Mouse (Mus musculus) monocyte, adult 5-6 weeks (primary cell): ENCODE results near the gene Nat14. TPM values are rescaled to one million over a fixed set of nuclear protein-coding genes. Genes with fewer than 3 reads are reported as not detected.

Experiments
- ATAC-seq: fragments of 153-309, 156-312 bp; replicated peaks from 2 replicates; pipeline ENCODE4 v1.8.0; 2017; ENCODE audit warnings: mild to moderate bottlenecking; ENCODE audit not compliant: low TSS enrichment, insufficient number of reproducible peaks, severe bottlenecking, poor library complexity, low FRiP score
- total RNA-seq: library from RNA; stranded (forward); fragments of 200-1000, 200-491, 200-594 nt; gene quantifications from 3 replicates; pipeline ENCODE4 v1.2.3, GENCODE M21; 2017

Gene Nat14
- total RNA-seq, 1 experiment from 2014 or later, result not detected

GRCm38 (mm10) chr7:4938456-4938855 is 16.6 kb downstream of the Nat14 start:
- peak; percentile 61; the same call in 1 of the 2 replicates for ATAC-seq

GRCm38 (mm10) chr7:4940068-4940479 is 18.2 kb downstream of the Nat14 start:
- ATAC-seq, result 0 out of 2 replicates have a peak, but pooled peaks have one; percentile 24

DNA sequence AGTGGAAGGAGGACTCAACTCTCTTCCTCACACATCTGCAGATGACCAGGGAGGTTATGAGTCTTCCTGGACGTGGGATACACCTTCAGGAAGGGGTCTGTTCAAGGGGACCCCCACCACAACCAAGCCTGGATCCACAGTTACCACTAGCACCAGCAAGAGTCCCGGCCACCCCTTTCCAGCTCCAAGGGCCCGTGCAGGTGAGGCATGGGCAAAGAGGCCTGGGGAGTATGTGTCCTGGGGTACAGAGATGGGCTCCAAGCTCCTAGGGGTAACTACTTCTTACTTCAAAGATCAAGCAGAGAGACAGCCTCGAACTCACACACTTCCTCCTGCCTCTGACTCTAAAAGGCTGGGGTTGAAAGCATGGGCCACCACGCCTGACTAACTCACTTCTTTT is 20.8 kb downstream of the Nat14 start:
- no peak for ATAC-seq

- peak; percentile 91 for ATAC-seq
These were observed 21.5 kb downstream of the Nat14 start for GRCm38 (mm10) chr7:4943223-4943815.

DNA sequence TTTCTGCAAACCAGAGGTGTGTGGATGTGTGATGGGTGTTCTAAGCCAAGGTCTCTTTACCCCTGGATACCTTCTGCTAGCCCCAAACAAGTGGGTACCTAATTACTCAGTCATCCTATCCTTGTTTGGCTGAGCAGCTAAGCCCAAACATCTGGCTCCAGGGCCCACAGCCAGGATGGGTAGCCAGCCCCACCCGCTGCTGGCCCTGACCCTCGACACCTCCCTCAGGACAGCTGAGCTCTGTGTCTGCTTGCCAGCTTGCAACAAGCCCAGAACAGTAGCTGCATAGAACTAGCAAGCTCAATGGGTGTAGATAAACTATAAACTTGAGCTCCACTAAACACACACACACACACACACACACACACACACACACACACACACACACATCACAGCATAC is 26.0 kb downstream of the Nat14 start:
- ATAC-seq, result no peak

DNA sequence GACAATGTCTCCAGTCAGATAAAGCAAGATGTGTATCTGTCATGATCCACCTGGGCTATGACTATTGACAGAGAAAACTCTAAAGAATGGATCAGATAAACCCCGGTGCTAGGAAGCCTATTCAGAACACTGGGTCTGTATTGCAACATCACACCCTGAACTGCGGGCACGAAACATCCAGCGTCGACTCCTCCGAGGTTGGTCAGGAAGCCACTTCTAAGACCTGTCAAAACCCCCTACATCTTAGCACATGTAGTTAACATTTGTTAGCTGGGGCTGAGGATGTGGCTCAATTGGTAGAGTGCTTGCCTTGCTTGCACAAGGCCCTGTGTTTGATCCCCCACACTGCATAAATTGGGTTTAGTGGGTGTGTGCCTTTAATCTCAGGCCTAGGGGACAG is 26.6 kb downstream of the Nat14 start:
- no peak for ATAC-seq

GRCm38 (mm10) chr7:4950561-4951342 is 28.9 kb downstream of the Nat14 start:
- no peak for ATAC-seq

DNA sequence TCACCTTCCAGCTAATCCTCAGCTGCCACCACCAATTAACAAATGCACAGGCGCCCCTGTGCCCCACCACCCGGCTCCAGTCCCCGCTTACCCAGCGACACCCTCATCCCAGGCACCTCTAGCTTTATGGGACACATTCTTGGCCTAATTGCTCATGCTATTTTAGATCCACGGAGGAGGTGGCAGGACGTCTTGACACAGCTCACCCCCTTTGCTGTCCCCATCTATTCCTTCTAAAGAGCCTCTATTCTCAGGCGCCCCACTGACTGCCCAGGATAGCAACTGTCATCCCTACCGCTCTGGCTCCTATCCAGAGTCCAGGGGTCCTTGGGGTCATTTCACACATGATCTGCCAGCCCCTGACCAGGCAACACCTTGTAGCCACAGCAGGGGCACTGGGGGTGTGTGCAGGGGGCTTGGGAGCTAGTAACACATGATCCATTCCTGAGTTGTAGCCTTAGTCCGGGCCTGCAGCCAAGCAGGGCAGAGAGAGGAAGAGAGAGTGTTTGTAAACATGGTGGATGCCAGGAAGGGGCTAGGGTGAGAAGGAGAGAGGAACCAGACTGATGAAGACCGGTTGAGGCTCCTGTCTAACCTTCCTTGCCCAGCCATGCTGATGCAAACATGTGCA is 32.1 kb downstream of the Nat14 start:
- no peak for ATAC-seq

DNA sequence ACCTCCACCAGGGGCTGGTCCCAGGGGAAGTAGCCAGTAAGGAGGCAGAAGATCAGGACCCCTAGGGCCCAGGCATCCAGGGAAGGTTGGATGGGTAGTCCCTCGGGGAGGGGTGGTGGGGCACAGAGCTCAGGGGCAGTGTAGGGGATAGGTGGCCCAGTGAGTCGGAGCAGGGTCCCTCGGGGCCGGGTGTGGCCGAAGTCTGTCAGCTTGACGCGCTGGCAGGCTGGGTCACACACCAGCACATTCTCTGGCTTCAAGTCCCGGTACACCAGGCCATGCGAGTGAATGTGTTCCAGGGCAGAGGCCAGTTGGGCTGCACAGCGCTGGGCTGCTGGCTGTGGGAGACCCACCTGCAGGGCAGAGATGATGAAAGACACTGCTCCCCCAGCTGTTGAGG is 35.5 kb downstream of the Nat14 start:
- no peak for ATAC-seq

GRCm38 (mm10) chr7:4963527-4963926 is 41.7 kb downstream of the Nat14 start:
- no peak for ATAC-seq

GRCm38 (mm10) chr7:4964272-4964671 is 42.4 kb downstream of the Nat14 start, which contains the start of gene Sbk2:
Gene Sbk2, minus strand, starts transcription at chr7:4964406.
- no peak; the same call in 1 of the 2 replicates for ATAC-seq

GRCm38 (mm10) chr7:4964988-4965387 is 43.2 kb downstream of the Nat14 start:
- ATAC-seq, result no peak

DNA sequence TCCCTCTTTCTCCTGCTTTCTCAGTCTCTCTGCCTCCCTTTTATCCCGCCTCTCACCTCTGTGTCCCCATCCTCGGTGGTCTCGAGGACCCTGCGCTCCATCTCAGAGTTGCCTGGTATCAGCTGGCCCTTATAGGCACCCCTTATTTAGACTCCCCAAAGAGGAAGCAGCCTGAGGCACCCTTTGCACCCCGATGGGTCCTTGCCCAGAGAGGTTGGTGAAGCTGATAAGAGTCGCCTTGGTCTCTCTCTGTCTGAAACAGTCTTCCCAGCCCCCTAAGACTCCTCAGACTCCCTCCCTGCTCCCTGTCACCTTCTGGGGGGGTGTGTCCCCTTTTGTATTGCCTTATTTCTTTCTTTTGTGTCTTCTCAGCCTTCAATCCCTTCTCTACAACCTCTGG is 49.2 kb downstream of the Nat14 start, which contains the start of gene Sbk3:
Gene Sbk3 (minus strand): TSS at position 101 of the 400 bp plus-strand sequence.
- ATAC-seq, result no peak

GRCm38 (mm10) chr7:4971710-4972109 is 49.9 kb downstream of the Nat14 start:
- ATAC-seq, result no peak

DNA sequence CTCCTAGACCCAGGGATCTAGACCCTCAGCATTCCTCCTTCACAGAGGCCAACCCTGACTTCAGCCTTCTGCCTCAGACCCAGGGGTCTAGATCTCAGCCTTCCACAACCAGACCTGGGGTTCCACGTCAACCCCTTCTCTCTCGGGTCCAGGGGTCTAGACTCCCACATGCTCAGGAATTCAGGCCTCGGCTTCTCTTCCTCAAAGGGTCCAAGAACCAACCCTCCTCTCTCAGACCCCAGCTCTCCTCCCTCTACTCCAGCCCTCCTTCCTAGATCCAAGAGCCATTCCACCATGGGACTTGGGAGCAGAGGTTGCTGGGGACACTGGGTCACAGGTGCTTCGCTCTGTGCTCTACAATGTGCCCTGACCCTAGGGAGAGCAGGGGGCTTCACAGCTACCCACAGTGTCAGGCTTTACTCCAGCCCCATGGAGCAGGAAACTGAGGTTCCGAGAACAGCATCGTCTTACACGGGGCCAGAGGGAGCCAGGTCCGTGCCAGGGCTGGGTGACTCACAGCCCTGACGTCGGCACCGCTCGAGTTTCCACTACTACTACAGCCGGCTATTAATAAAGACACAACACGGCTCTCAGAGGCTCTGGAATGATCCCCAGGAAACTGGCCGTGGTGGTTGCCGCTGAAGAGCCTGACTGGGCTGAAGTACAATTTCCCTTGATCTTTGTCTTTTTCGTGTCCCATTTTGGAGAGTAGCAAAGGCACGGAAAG is 50.7 kb downstream of the Nat14 start:
- ATAC-seq, result no peak
